Mouse (Mus musculus): ENCODE results near the gene Urb2. TPM values are rescaled to one million over a fixed set of nuclear protein-coding genes. Genes with fewer than 3 reads are reported as not detected.

Urb2 gene
- polyA plus RNA-seq, 1 experiment = 3.3 TPM

DNA sequence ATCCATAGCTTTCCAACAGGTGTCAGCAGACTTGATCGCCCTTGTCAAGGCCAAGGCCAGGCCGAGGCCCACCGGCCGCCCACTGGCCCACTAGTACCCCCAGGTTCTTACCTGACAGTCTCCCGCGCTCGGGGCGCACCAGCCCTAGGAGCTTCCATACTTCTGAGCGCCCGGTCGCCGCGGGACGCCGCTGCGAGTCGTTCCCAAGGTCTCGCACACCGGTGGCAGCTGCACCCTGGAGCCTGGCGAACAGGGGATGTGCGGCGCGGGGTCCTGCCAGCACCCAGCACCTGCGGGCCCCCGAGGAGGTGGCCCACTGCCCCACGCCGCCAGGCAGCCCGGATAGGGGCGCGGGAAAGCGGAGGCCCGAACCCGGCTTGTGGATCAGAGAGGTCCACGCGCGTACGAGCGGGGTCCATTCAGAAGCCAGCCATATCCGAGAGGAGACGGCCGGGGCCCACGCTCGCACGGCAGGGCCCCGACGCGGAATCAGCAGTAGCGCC lies 39.0 kb upstream of the Urb2 start:
- WGBS = 1% methylated on average over 48 of the region's 48 CpGs
- H3K4me1 ChIP-seq (ENCODE audit: control insufficient read depth, insufficient read depth, low read length) = peaks cover 8% of the 10 kb centered on the region
- H3K27me3 ChIP-seq (replicated peaks; ENCODE audit: control insufficient read depth, insufficient read depth, low read length) = no peaks in the 10 kb centered on the region
- TF ChIP-seq CTCF (conservative IDR thresholded peaks at IDR 0.05; ENCODE audit: insufficient read depth, insufficient read length, low read depth, low read length) (no peak), POLR2A (IDR thresholded peaks at IDR 0.05; ENCODE audit: low read depth, low read length) (no peak)
- H3K4me3 ChIP-seq (ENCODE audit: insufficient read depth, low read depth, low read length) = peak overlapping the region; percentile 89
- no peaks in the 10 kb centered on the region for H3K36me3 ChIP-seq (ENCODE audit: control insufficient read depth, insufficient read depth, low read length)
- H3K27ac ChIP-seq (ENCODE audit: insufficient read depth, low read depth, low read length) = peak overlapping the region; percentile 11; the same call in 1 of the 2 replicates
- peak; percentile 38 for DNase-seq

DNA sequence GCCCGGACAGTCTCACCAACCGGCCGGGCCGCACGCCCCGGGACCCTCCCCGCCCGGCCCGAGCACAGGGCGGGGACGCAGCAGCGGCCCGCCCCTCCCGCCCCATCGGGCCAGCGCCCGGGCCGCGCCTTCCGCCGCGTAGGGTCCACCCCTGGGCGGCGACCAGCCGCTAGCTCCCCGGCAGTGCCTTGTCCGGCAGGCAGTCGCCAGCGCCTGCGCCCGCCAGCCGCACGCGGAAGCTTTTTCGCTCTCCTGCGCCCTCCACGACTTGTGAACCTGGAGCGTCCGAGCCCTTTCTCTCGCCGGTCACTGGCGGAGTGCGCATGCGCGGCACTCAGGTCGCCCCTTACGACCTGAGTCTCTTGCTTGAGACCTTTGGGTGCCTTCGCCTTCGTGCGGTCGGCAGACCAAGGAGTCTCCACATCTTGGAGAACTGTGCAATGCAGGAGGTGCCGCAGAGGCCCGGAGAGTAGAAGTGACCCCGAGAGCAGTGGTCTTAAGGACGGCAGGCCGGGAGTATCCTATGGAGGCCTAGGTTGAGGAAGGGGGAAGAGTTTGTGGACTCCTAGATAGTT lies 38.4 kb upstream of the Urb2 start, which contains the start of gene Abcb10:
Gene Abcb10, minus strand, starts transcription at position 297 of the 575 bp plus-strand sequence.
- Histone ChIP-seq H3K36me3 (ENCODE audit: control insufficient read depth, insufficient read depth, low read length) (no peaks in the 10 kb centered on the region), H3K27me3 (replicated peaks; ENCODE audit: control insufficient read depth, insufficient read depth, low read length) (no peaks in the 10 kb centered on the region), H3K27ac (ENCODE audit: insufficient read depth, low read depth, low read length) (peak within 1 kb of the TSS; percentile 85), H3K4me1 (ENCODE audit: control insufficient read depth, insufficient read depth, low read length) (peaks cover 8% of the 10 kb centered on the region), H3K4me3 (ENCODE audit: insufficient read depth, low read depth, low read length) (peak within 1 kb of the TSS; percentile 89)
- WGBS = under 1% methylated on average over 55 of the region's 56 CpGs
- DNase-seq = peak; percentile 96
- TF ChIP-seq CTCF (conservative IDR thresholded peaks at IDR 0.05; ENCODE audit: insufficient read depth, insufficient read length, low read depth, low read length) = no peak
- TF ChIP-seq POLR2A (IDR thresholded peaks at IDR 0.05; ENCODE audit: low read depth, low read length) = peak; percentile 89

DNA sequence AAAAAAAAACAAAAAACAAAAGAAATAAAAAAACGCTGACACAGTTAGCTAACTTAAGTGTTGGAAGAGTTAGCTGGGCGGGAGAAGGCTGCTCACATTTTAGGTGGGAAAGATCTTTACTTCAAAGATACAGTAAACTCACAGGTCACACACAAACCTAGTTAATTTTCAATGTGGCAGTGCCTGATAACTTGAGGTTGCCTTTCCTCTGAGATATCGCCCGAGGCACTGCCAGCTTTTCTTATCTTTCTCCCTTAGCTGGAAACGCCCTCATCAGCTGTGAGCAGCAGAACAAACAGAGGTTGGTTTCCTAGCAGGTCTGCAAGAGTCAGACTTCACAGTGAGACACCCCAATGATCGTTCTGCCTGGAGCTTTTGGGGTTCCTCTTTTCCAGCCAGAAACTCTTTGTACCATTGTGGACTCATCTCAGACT lies 32.7 kb upstream of the Urb2 start:
- no peak overlapping the region for H3K27ac ChIP-seq (ENCODE audit: insufficient read depth, low read depth, low read length)
- no peak overlapping the region for H3K4me3 ChIP-seq (ENCODE audit: insufficient read depth, low read depth, low read length)
- H3K36me3 ChIP-seq (ENCODE audit: control insufficient read depth, insufficient read depth, low read length) = no peaks in the 10 kb centered on the region
- TF ChIP-seq POLR2A (IDR thresholded peaks at IDR 0.05; ENCODE audit: low read depth, low read length) = no peak
- TF ChIP-seq CTCF (conservative IDR thresholded peaks at IDR 0.05; ENCODE audit: insufficient read depth, insufficient read length, low read depth, low read length) = no peak
- H3K27me3 ChIP-seq (replicated peaks; ENCODE audit: control insufficient read depth, insufficient read depth, low read length) = no peaks in the 10 kb centered on the region
- H3K4me1 ChIP-seq (ENCODE audit: control insufficient read depth, insufficient read depth, low read length) = no peaks in the 10 kb centered on the region
- no peak for DNase-seq
- 68% methylated on average over 6 of the region's 6 CpGs for WGBS

DNA sequence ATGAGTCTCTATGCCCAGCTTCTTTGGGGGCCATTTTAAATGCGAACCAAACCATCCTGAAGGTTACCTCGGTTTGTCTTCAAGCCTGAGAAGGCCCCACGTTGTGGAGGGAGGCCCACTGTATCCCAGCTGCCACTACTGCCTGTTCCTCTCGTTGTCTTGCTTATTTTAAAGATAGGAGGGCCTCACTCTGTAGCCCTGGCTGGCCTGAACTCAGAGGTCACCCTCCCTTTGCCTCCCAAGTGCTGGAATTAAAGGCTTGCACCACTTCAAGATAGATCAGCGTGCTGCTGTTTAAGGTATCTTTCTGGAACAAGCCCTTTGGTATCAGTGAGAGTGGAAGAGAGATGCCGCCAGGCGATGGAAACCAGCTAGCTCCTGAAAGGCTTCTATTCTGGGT lies 32.2 kb upstream of the Urb2 start:
- TF ChIP-seq POLR2A (IDR thresholded peaks at IDR 0.05; ENCODE audit: low read depth, low read length) = no peak
- TF ChIP-seq CTCF (conservative IDR thresholded peaks at IDR 0.05; ENCODE audit: insufficient read depth, insufficient read length, low read depth, low read length) = no peak
- 69% methylated on average over 7 of the region's 7 CpGs for WGBS
- no peaks in the 10 kb centered on the region for H3K4me1 ChIP-seq (ENCODE audit: control insufficient read depth, insufficient read depth, low read length)
- no peak overlapping the region for H3K27ac ChIP-seq (ENCODE audit: insufficient read depth, low read depth, low read length)
- no peaks in the 10 kb centered on the region for H3K36me3 ChIP-seq (ENCODE audit: control insufficient read depth, insufficient read depth, low read length)
- DNase-seq = no peak
- H3K4me3 ChIP-seq (ENCODE audit: insufficient read depth, low read depth, low read length) = no peak overlapping the region
- H3K27me3 ChIP-seq (replicated peaks; ENCODE audit: control insufficient read depth, insufficient read depth, low read length) = no peaks in the 10 kb centered on the region

DNA sequence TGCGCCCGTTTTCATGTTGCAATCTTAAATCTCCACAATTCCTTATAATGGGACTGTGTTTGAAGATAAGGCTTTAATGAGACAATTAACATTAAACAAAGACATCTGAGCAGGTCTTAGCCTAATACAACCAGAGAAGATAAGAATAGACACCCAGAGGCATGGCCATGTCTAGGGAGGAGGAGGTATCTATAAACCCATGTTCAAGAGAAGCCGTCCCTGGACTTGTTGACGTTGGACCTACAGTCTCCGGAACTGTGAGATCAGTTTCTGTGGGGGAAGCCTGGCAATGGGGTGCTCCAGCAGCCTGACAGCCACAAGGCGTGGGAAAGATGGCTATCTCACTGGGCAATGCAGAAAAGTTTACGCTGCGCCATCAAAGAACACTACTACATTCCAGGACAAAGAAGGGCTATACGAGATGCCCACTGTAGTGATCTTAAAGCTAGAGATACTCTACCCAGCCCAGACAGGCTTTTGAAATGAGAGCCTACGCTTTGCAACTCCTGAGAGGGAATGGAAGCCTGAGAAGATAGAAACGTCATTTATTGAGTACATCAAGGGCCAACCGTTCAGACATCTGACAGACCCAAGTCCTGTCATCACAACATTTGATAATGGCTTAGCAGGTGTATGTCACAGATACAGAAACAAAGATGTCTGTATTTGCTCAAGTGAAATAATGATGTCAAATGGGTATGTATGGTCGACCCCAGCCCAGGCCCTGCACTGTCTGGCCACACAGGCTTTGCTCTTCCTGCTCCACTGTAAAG lies 30.8 kb upstream of the Urb2 start:
- 90% methylated on average over 13 of the region's 13 CpGs for WGBS
- H3K4me3 ChIP-seq (ENCODE audit: insufficient read depth, low read depth, low read length) = no peak overlapping the region
- no peak for DNase-seq
- no peaks in the 10 kb centered on the region for H3K27me3 ChIP-seq (replicated peaks; ENCODE audit: control insufficient read depth, insufficient read depth, low read length)
- TF ChIP-seq POLR2A (IDR thresholded peaks at IDR 0.05; ENCODE audit: low read depth, low read length) (no peak), CTCF (conservative IDR thresholded peaks at IDR 0.05; ENCODE audit: insufficient read depth, insufficient read length, low read depth, low read length) (no peak)
- H3K4me1 ChIP-seq (ENCODE audit: control insufficient read depth, insufficient read depth, low read length) = no peaks in the 10 kb centered on the region
- no peaks in the 10 kb centered on the region for H3K36me3 ChIP-seq (ENCODE audit: control insufficient read depth, insufficient read depth, low read length)
- no peak overlapping the region for H3K27ac ChIP-seq (ENCODE audit: insufficient read depth, low read depth, low read length)

DNA sequence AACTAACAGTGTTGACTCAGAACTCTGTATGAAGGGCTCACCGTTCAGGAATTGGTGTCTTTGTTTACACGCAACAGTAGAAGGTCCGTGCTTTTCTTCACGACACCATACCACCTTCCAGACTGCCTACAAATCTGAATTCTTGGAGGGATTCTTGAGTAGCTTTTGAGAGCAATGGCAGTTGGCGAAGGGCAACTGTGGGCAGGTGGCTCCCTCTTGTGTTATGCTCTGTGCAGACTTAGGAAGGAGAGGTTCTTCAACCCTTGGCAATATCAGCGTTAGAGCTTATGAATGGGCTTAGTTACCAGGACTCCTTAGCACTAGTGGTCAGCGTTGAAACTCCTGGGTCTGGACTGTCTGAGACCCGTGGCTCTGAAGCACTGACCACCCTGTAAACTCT lies 28.7 kb upstream of the Urb2 start:
- Histone ChIP-seq H3K27ac (ENCODE audit: insufficient read depth, low read depth, low read length) (no peak overlapping the region), H3K4me1 (ENCODE audit: control insufficient read depth, insufficient read depth, low read length) (no peaks in the 10 kb centered on the region), H3K4me3 (ENCODE audit: insufficient read depth, low read depth, low read length) (no peak overlapping the region), H3K27me3 (replicated peaks; ENCODE audit: control insufficient read depth, insufficient read depth, low read length) (no peaks in the 10 kb centered on the region), H3K36me3 (ENCODE audit: control insufficient read depth, insufficient read depth, low read length) (peaks cover 2% of the 10 kb centered on the region; the same call in 1 of the 2 replicates)
- no peak for DNase-seq
- TF ChIP-seq CTCF (conservative IDR thresholded peaks at IDR 0.05; ENCODE audit: insufficient read depth, insufficient read length, low read depth, low read length) = peak; percentile 70
- TF ChIP-seq POLR2A (IDR thresholded peaks at IDR 0.05; ENCODE audit: low read depth, low read length) = no peak
- WGBS = 79% methylated on average over 8 of the region's 8 CpGs

DNA sequence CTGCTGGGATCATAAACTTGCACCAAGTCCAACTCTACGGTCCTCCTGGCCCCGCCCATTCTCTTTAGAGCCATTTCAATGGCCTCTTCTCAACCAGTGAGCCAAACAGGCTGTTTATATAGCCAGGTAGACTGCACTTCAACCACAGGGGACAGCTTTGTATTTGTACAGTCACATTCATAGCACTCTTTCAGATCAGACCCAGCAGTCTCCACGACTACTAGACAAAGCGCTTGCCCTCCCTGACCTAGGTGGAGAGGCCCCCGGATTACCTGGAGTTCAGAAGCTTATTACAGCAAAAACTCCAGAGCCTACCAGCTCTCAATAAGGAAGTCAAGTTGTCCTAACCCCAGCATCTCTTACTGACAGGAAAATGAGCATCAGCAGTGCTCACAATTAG lies 27.7 kb upstream of the Urb2 start:
- 90% methylated on average over 5 of the region's 5 CpGs for WGBS

More for the DNA sequence above, 27.7 kb upstream of the Urb2 start:
- Histone ChIP-seq H3K36me3 (ENCODE audit: control insufficient read depth, insufficient read depth, low read length) (peaks cover 2% of the 10 kb centered on the region; the same call in 1 of the 2 replicates), H3K4me1 (ENCODE audit: control insufficient read depth, insufficient read depth, low read length) (no peaks in the 10 kb centered on the region), H3K4me3 (ENCODE audit: insufficient read depth, low read depth, low read length) (no peak overlapping the region), H3K27me3 (replicated peaks; ENCODE audit: control insufficient read depth, insufficient read depth, low read length) (no peaks in the 10 kb centered on the region), H3K27ac (ENCODE audit: insufficient read depth, low read depth, low read length) (no peak overlapping the region)
- no peak for DNase-seq
- TF ChIP-seq POLR2A (IDR thresholded peaks at IDR 0.05; ENCODE audit: low read depth, low read length) (no peak), CTCF (conservative IDR thresholded peaks at IDR 0.05; ENCODE audit: insufficient read depth, insufficient read length, low read depth, low read length) (no peak)
